Mouse (Mus musculus) forebrain, embryonic 14.5 days (tissue): Measurements from ENCODE around the gene Il1r1. TPM values are rescaled to one million over a fixed set of nuclear protein-coding genes. Genes with fewer than 3 reads are reported as not detected.

Experiments used
- ATAC-seq: fragments of 200-750 bp; cut with Nextera tagmentation; 2 replicates; pipeline ENCODE4 v1.8.0; 2017; ENCODE audit warnings: mild to moderate bottlenecking, moderate library complexity
- DNase-seq: peaks from one replicate; pipeline ENCODE4 v3.0.0-alpha.2; 2015; ENCODE audit warnings: low spot score
- H3K27ac ChIP-seq: fragments of 300-500 bp; sonication (generic); 2 replicates; pipeline ENCODE4 v1.5.1; 2014; ENCODE audit warnings: low read depth, mild to moderate bottlenecking, control low read depth, low read length, moderate library complexity
- H3K27me3 ChIP-seq: fragments of 300-500 bp; sonication (generic); replicated peaks from 2 replicates; pipeline ENCODE4 v1.6.1; 2014; ENCODE audit warnings: low read length, control low read depth, mixed read lengths; ENCODE audit not compliant: control insufficient read depth, insufficient read depth
- H3K36me3 ChIP-seq: fragments of 300-500 bp; sonication (generic); 2 replicates; pipeline ENCODE4 v1.6.1; 2014; ENCODE audit warnings: low read length, control low read depth; ENCODE audit not compliant: control insufficient read depth, insufficient read depth
- H3K4me1 ChIP-seq: fragments of 300-500 bp; sonication (generic); 2 replicates; pipeline ENCODE4 v1.6.1; 2014; ENCODE audit warnings: antibody characterized with exemption, low read length, control low read depth; ENCODE audit not compliant: control insufficient read depth, insufficient read depth
- H3K4me2 ChIP-seq: fragments of 300-500 bp; sonication (generic); 2 replicates; pipeline ENCODE4 v1.6.1; 2014; ENCODE audit warnings: mild to moderate bottlenecking, control low read depth, low read length
- H3K4me3 ChIP-seq: fragments of 300-500 bp; sonication (generic); 2 replicates; pipeline ENCODE4 v1.5.1; 2014; ENCODE audit warnings: low read depth, low read length, control low read depth
- H3K9ac ChIP-seq: fragments of 300-500 bp; sonication (generic); 2 replicates; pipeline ENCODE4 v1.6.1; 2014; ENCODE audit warnings: mild to moderate bottlenecking, low read length, control low read depth, moderate library complexity
- H3K9me3 ChIP-seq: fragments of 300-500 bp; sonication (generic); replicated peaks from 2 replicates; pipeline ENCODE4 v1.6.1; 2016; ENCODE audit warnings: low read length, control low read depth, mixed read lengths; ENCODE audit not compliant: control insufficient read depth
- WGBS: fragments of 180-500 bp; shearing (Covaris S2); extraction: QIAGEN DNeasy Blood & Tissue Kit; methylation state at CpG from one replicate; pipeline ENCODE4 v1.1.7; 2014; 5-methylcytosine and 5-hydroxymethylcytosine counted together
- polyA plus RNA-seq: library from polyadenylated mRNA; unstranded; fragments of >200 nt; fragmentation: Nextera tagmentation; extraction: Ambion mirVana; gene quantifications from 2 replicates; pipeline ENCODE4 v1.2.1, GENCODE M21; 2014

Gene Il1r1
- polyA plus RNA-seq, 1 experiment from 2014 or later = 0.70 TPM

DNA sequence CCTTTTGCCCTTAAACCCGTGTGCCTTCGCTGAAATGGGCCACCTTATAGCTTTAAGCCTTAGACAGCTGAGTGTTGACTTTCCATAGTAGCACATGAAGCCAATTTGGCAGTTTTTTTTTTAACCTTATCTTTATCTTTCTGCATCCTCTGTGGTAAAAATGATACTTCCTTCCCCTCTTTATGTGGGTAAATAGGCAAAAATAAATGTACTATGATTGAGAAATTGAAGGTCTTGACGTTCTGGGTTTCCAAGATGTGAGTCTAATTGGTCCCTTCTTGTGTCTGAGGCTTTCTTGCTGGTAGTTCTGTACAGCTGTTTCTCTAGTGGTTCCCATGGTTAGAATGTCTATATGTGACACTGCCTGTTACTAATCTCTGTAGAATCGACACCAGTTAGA lies 46.2 kb downstream of the Il1r1 start:
- 0 out of 2 replicates have a peak, but pooled peaks cover 4% of the 10 kb centered on the region for H3K4me1 ChIP-seq
- ATAC-seq (no peak), DNase-seq (no peak)
- 90% methylated on average over 4 of the region's 4 CpGs for WGBS
- no peaks in the 10 kb centered on the region for H3K9me3 ChIP-seq
- H3K4me3 ChIP-seq = no peak overlapping the region
- H3K4me2 ChIP-seq = no peak overlapping the region
- no peak overlapping the region for H3K9ac ChIP-seq
- no peak overlapping the region for H3K27ac ChIP-seq
- no peaks in the 10 kb centered on the region for H3K27me3 ChIP-seq
- H3K36me3 ChIP-seq = no peaks in the 10 kb centered on the region

DNA sequence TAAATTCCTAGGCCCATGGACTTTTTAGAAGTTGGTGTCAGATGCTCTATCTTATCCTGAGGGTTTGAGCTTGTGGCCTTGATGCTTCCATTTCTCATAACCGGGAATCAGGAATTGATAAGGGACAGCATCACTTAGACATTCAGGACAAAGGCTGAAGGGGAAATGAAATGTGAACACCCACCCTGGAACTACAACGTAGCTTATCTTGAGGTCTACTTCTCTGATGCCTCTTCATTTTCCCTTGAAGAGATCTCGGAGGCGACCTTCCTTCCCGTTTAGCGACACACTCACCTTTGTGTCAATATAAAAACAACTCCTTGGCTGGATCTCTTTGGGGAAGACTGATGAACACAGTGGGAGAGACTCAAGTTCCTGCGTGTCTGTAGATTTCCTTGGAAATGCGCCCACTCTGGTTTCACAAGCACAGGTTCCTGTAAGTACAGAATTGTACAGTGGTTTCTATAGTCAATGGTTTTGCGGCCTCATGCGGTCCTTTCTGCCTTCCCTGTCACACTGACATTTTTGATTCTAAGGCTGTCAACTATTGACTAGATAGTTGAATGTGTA lies 46.7 kb downstream of the Il1r1 start:
- no peak overlapping the region for H3K9ac ChIP-seq

DNA sequence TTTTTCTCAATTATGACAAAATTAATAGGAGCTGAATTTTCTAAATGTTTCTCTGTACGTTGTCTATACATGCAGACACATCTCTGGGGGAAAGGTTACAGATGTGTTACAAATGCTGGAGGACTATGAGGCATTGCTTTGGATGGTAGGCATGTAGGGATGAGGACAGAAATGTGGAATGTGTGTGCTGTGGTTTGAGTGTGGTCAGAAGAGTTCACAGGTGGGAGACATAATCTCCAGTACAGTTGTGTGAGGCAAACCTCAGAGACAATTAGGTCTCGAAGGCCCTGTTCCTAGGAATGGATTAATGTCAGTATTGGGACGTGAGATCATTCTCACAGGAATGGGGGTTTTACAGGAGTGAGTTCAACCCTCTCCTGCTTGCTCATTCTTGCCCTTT lies 47.3 kb downstream of the Il1r1 start:
- no peaks in the 10 kb centered on the region for H3K27me3 ChIP-seq
- H3K27ac ChIP-seq = no peak overlapping the region
- H3K4me2 ChIP-seq = no peak overlapping the region
- WGBS = 88% methylated on average over 3 of the region's 3 CpGs
- ATAC-seq (no peak), DNase-seq (no peak)
- no peaks in the 10 kb centered on the region for H3K4me1 ChIP-seq
- H3K36me3 ChIP-seq = no peaks in the 10 kb centered on the region
- no peak overlapping the region for H3K4me3 ChIP-seq
- H3K9me3 ChIP-seq = no peaks in the 10 kb centered on the region
- no peak overlapping the region for H3K9ac ChIP-seq

More for the DNA sequence above, 46.7 kb downstream of the Il1r1 start:
- DNase-seq = no peak
- ATAC-seq = no peak
- no peaks in the 10 kb centered on the region for H3K36me3 ChIP-seq
- H3K27me3 ChIP-seq = no peaks in the 10 kb centered on the region
- 92% methylated on average over 10 of the region's 10 CpGs for WGBS
- no peak overlapping the region for H3K4me3 ChIP-seq
- no peaks in the 10 kb centered on the region for H3K9me3 ChIP-seq
- H3K27ac ChIP-seq = no peak overlapping the region
- H3K4me1 ChIP-seq = no peaks in the 10 kb centered on the region
- no peak overlapping the region for H3K4me2 ChIP-seq

DNA sequence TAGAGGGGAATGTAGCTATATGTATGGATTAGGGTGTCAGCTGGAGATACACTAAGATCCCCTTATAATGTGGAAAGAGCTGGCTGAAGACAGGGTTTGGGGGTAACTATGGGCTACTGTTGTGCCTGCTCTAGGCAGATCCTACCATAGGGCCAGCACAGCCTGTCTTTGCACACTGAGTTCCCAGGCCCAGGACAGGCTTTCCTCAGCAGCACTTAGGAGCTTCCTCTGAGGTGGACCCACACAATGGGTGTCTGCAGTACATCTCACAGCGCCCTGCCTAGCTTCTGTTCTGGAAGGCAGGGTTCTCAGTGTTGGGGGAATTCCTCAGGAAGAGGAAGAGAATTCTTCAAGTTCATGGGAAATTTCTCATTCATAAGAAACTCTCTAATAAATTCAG lies 48.6 kb downstream of the Il1r1 start:
- H3K27ac ChIP-seq = no peak overlapping the region
- H3K36me3 ChIP-seq = no peaks in the 10 kb centered on the region
- no peaks in the 10 kb centered on the region for H3K4me1 ChIP-seq
- H3K9ac ChIP-seq = no peak overlapping the region
- no peak overlapping the region for H3K4me2 ChIP-seq
- ATAC-seq = no peak
- no peaks in the 10 kb centered on the region for H3K27me3 ChIP-seq
- 79% methylated on average over 1 of the region's 1 CpGs for WGBS
- DNase-seq = no peak
- no peak overlapping the region for H3K4me3 ChIP-seq
- no peaks in the 10 kb centered on the region for H3K9me3 ChIP-seq

DNA sequence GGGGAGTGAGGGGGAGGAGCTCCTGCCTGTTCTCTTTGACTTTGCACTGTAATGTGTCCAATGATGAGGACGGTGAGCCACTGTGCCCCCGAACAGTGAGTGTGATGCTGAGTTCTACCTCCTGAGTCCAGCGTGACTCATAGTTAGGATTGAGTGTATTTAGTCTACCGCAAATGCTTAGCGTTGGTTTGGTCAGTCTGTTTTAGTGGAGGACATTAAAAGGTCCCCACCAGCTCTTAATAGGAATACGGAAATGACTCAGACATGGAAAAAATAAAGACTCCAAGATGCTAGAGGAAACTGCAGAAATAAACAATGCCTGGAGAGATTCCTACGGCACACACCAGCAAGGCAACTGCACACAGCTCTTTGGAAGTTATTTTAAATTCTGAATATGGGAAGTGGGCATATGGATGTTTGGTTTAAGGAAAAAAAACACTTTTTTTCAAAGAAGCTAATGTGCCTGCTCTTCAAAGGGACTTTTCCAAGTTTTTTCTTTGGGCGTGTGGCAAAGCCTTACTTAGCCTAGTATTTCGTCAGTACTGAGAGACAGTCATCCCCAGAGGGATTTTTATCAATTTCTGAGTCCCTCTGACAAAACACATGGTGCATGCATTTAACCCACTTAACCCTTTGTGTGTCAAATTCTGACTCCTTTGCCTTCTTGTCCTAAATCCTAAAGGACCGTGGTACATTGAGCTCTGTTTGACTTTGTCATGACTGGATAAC lies 50.6 kb downstream of the Il1r1 start:
- no peaks in the 10 kb centered on the region for H3K27me3 ChIP-seq
- H3K4me3 ChIP-seq = no peak overlapping the region
- 86% methylated on average over 10 of the region's 10 CpGs for WGBS
- H3K4me2 ChIP-seq = no peak overlapping the region
- H3K9me3 ChIP-seq = no peaks in the 10 kb centered on the region
- no peaks in the 10 kb centered on the region for H3K4me1 ChIP-seq
- H3K9ac ChIP-seq = no peak overlapping the region
- no peak for ATAC-seq
- H3K27ac ChIP-seq = no peak overlapping the region
- DNase-seq = no peak
- H3K36me3 ChIP-seq = no peaks in the 10 kb centered on the region

DNA sequence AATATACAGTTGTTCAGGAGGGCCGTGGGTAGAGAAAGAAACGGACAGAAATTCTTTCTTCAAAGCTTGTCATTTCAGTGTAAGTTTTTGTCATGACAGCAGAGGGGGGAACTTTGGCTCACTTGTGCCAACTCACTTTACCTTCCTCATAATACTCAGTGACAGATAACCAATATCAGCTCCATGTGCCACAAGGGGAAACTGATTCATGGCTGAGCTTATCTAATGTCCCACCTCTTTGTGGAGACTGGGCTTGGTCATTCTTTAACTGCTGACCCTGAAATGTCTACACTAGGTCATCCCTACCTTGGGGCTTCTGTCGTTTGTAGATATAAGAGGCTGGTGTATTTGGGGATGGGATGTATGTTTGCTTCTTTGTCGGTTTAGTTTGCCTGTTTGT lies 53.1 kb downstream of the Il1r1 start:
- Histone ChIP-seq H3K27me3 (no peaks in the 10 kb centered on the region), H3K4me2 (no peak overlapping the region), H3K4me3 (no peak overlapping the region), H3K4me1 (no peaks in the 10 kb centered on the region), H3K27ac (no peak overlapping the region), H3K9me3 (no peaks in the 10 kb centered on the region), H3K9ac (no peak overlapping the region), H3K36me3 (no peaks in the 10 kb centered on the region)
- DNase-seq (no peak), ATAC-seq (no peak)
- 97% methylated on average over 4 of the region's 4 CpGs for WGBS

DNA sequence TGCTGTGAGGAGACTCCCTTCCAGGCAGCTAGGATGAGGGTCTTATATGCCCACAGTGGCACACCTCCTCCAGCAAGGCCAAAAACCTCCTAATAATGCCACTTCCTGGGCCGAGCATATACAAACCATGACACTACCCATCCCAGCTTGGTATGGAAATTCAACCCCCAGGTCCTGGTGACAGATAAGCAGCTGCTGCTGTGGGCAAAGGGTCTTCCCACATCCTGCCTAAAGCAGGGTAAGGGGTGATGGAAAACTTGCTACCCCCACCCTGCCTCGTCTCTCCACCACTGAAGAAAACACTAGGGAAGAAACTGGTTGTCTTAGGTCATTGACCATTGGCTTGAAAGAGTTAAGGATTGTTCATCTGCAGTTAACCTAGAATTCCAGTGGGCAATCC lies 53.8 kb downstream of the Il1r1 start:
- ATAC-seq = no peak
- 84% methylated on average over 2 of the region's 2 CpGs for WGBS
- no peaks in the 10 kb centered on the region for H3K27me3 ChIP-seq
- H3K9me3 ChIP-seq = no peaks in the 10 kb centered on the region
- no peak overlapping the region for H3K27ac ChIP-seq
- DNase-seq = no peak
- no peak overlapping the region for H3K4me2 ChIP-seq
- H3K9ac ChIP-seq = no peak overlapping the region
- H3K36me3 ChIP-seq = no peaks in the 10 kb centered on the region
- no peak overlapping the region for H3K4me3 ChIP-seq
- H3K4me1 ChIP-seq = no peaks in the 10 kb centered on the region

DNA sequence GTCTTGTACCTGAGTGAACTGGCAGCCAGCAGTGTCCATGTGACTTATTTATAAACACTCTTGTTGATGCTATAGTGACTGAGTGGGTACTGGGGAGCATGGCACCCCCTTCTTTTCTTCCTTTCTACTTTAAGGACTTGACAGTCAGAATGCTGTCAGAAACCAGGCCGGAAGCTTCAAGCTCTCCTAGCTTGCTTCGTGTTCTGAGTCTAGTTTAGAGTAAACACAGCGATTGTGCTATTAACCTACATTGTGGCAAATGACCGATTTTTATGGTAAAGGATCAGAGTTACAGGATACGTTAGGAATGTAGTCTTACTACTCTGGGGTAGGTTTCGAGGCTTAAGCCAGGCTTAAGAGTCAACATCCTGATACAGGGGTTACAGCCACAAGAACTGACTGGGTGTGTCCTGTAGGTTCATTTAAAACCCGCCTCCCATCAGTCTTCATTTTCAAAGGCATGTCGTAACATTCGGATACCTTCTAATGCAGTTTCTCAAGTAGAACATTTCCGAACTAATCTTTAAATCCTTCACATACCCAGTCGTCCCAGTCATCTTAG lies 54.4 kb downstream of the Il1r1 start:
- Histone ChIP-seq H3K4me2 (no peak overlapping the region), H3K36me3 (no peaks in the 10 kb centered on the region), H3K4me3 (no peak overlapping the region), H3K4me1 (no peaks in the 10 kb centered on the region), H3K27ac (no peak overlapping the region), H3K27me3 (no peaks in the 10 kb centered on the region), H3K9ac (no peak overlapping the region), H3K9me3 (no peaks in the 10 kb centered on the region)
- no peak for ATAC-seq
- DNase-seq = no peak
- WGBS = 91% methylated on average over 11 of the region's 11 CpGs

DNA sequence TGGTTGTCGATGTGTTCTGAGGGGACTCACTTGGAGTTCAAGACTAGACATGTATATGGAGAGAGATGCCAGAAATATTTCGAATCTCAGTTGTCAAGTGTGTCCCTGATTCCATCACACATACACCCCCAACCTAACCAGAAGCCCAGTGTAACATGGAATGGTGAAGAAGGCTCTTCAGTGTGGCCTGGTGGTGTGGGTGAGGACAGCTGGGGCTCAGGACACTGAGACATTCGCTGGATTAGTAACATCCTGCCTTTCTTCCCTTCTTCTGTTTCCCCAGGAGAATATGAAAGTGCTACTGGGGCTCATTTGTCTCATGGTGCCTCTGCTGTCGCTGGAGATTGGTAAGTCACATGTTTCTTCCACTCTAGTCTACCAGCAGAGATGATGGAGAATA lies 57.1 kb downstream of the Il1r1 start:
- Histone ChIP-seq H3K9me3 (no peaks in the 10 kb centered on the region), H3K27me3 (no peaks in the 10 kb centered on the region), H3K4me2 (no peak overlapping the region), H3K27ac (no peak overlapping the region), H3K9ac (no peak overlapping the region), H3K4me3 (no peak overlapping the region), H3K36me3 (no peaks in the 10 kb centered on the region), H3K4me1 (no peaks in the 10 kb centered on the region)
- WGBS = 83% methylated on average over 4 of the region's 4 CpGs
- no peak for DNase-seq
- ATAC-seq = no peak
